Mouse (Mus musculus) adrenal gland (tissue): ENCODE measurements at regions not wholly inside any gene's neighbourhood (a gene's known extent, or its start where the extent isn't known, plus 50 kb on each side); places are given as distances from the start of the nearest gene placed in this dataset.

ENCODE experiments used
- intact Hi-C: fragments of 180-260 bp; cut with DNase I; formaldehyde crosslinking; loops from one replicate; pipeline ENCODE4 v1.15.1; 2025

GRCm38 (mm10) chrX:150709416-150709815, 52.0 kb upstream of the Tro start:
- intact Hi-C loops, result loop anchor here (2.0 to 10.0 kb wide), 2 partner anchors 247 to 405 kb away; no protein-coding TSS in a partner anchor
